8 mouse cellular contexts compared by ENCODE assay signal in the genomic region with DNA sequence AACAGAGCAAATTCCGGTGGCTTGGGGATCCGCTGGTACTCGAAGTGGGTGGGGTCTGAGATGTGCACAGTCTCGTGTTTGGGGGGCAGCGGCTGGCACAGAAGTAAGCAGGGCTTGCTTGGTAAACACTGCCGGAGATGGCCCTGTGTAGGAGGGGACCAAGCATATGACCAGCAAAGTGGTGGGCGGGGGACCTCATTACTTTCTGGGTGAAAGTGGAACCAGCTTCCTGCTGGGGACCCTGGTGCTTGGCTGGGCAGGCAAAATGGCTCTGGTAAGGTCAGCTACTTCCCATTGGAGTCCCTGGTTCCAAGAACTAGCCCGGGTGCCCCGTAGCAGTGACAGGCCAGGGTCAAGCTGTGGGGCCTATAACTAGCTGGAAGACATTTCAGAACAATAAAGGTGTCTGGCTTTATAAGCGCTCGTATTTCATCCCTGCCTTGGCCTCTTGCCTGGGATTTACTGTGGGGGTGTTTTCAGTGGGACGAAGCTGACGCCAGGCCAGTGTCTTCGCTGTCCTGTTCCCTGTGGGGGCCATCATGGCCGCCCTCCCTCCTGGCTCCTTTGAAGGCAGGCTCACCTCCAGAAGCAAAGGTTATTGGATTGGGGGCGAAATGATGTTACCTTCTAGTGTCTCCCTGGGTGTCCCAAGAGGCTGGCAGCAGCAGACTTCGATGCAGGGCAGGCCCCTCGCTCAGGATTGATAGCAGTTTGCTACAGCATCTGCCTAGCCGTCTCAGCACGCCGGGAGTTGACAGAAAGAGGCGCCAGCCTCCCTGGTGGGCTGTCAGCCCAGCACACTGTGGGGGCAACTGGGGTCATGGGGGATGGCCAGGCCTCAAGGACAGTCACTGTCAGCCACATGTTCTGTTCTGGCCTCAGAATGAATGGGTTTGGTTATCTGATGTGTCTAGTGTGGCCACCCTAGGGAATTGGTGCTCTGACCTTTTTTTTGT.
DNase-seq lines count a peak whose midpoint lies in the region; ATAC-seq and TF ChIP-seq lines count a peak whose summit lies in the region.

No protein-coding gene starts in this region.

- no peaks in the 10 kb centered on the region for H3K36me3 ChIP-seq in kidney, embryonic 14.5 days (ENCODE audit: control insufficient read depth, insufficient read depth, low read length)
- H3K36me3 ChIP-seq in MEL (ENCODE audit: control insufficient read depth in 1 of 2, insufficient read depth in 2 of 2, low read length in 2 of 2) = peaks cover 0 to 49% of the 10 kb centered on the region in 2 experiments; a peak in 2 of 4 replicates
- no peaks in the 10 kb centered on the region for H3K36me3 ChIP-seq in embryonic facial prominence, embryonic 14.5 days (ENCODE audit: control insufficient read depth, insufficient read depth, low read length)
- no peaks in the 10 kb centered on the region for H3K36me3 ChIP-seq in limb, embryonic 10.5 days

- intact Hi-C loops in gastrocnemius, postnatal 36 days (cut with DNase I) = no loop called here

- peak in 1 of 2 experiments; percentile 6; a peak in 1 of 4 replicates for TF ChIP-seq EP300 in MEL (IDR thresholded peaks at IDR 0.05; ENCODE audit: low read depth in 1 of 2, low read length in 2 of 2)

- peaks cover 76% of the 10 kb centered on the region for H3K4me1 ChIP-seq in kidney, embryonic 14.5 days (ENCODE audit: control insufficient read depth, insufficient read depth, low read length)
- H3K4me1 ChIP-seq in MEL (ENCODE audit: control insufficient read depth in 1 of 2, insufficient read depth in 2 of 2, low read length in 2 of 2) = peaks cover 35 to 71% of the 10 kb centered on the region in 2 experiments
- H3K4me1 ChIP-seq in embryonic facial prominence, embryonic 14.5 days (ENCODE audit: control insufficient read depth, insufficient read depth, low read length) = peaks cover 42% of the 10 kb centered on the region
- H3K4me1 ChIP-seq in limb, embryonic 10.5 days = peaks cover 100% of the 10 kb centered on the region

- H3K27ac ChIP-seq in kidney, embryonic 14.5 days (ENCODE audit: low read depth, low read length) = peak overlapping the region; percentile 71; the same call in 1 of the 2 replicates
- peak overlapping the region; percentile 97 for H3K27ac ChIP-seq in MEL (ENCODE audit: control insufficient read depth, low read depth, low read length)
- H3K27ac ChIP-seq in embryonic facial prominence, embryonic 14.5 days (replicated peaks; ENCODE audit: low read depth, low read length) = 0 out of 2 replicates have a peak overlapping the region, but pooled peaks have one; percentile 34
- peak overlapping the region; percentile 54 for H3K27ac ChIP-seq in limb, embryonic 10.5 days

- 20% methylated on average over 22 of the region's 22 CpGs for WGBS in kidney, embryonic 14.5 days
- 51% methylated on average over 22 of the region's 22 CpGs for WGBS in embryonic facial prominence, embryonic 14.5 days
- WGBS in limb, embryonic 10.5 days = 26% methylated on average over 22 of the region's 22 CpGs

- TF ChIP-seq RAD21 in MEL (IDR thresholded peaks at IDR 0.05; ENCODE audit: low read depth, low read length) = no peak

- no peak overlapping the region for H3K4me2 ChIP-seq in kidney, embryonic 14.5 days (replicated peaks; ENCODE audit: low read depth, low read length)
- no peak overlapping the region for H3K4me2 ChIP-seq in embryonic facial prominence, embryonic 14.5 days (ENCODE audit: low read depth, low read length)

- H3K4me3 ChIP-seq in kidney, embryonic 14.5 days (ENCODE audit: low read length) = no peak overlapping the region
- peak overlapping the region; percentile 33 to 45 for H3K4me3 ChIP-seq in MEL (ENCODE audit: control insufficient read depth in 1 of 2, insufficient read depth in 1 of 2, low read depth in 2 of 2, low read length in 2 of 2)
- no peak overlapping the region for H3K4me3 ChIP-seq in embryonic facial prominence, embryonic 14.5 days (ENCODE audit: low read depth, low read length)
- no peak overlapping the region for H3K4me3 ChIP-seq in limb, embryonic 10.5 days

- H3K27me3 ChIP-seq in kidney, embryonic 14.5 days (ENCODE audit: control insufficient read depth, insufficient read depth, low read length) = no peaks in the 10 kb centered on the region
- no peaks in the 10 kb centered on the region for H3K27me3 ChIP-seq in MEL (ENCODE audit: control insufficient read depth in 1 of 2, insufficient read depth in 2 of 2, low read length in 2 of 2)
- H3K27me3 ChIP-seq in embryonic facial prominence, embryonic 14.5 days (replicated peaks; ENCODE audit: control insufficient read depth, insufficient read depth, low read length) = no peaks in the 10 kb centered on the region
- H3K27me3 ChIP-seq in limb, embryonic 10.5 days (ENCODE audit: low read depth, poor library complexity, severe bottlenecking) = peaks cover 18% of the 10 kb centered on the region

- no peaks in the 10 kb centered on the region for H3K9me3 ChIP-seq in kidney, embryonic 14.5 days (ENCODE audit: control insufficient read depth, low read length)
- H3K9me3 ChIP-seq in MEL (replicated peaks; ENCODE audit: insufficient read depth, low read length) = no peaks in the 10 kb centered on the region
- H3K9me3 ChIP-seq in embryonic facial prominence, embryonic 14.5 days (ENCODE audit: control insufficient read depth, low read length) = no peaks in the 10 kb centered on the region
- no peaks in the 10 kb centered on the region for H3K9me3 ChIP-seq in limb, embryonic 10.5 days (replicated peaks)

- TF ChIP-seq CTCF in MEL (IDR thresholded peaks at IDR 0.05 in 2 of 3, conservative IDR thresholded peaks at IDR 0.05 in 1 of 3; ENCODE audit: control insufficient read depth in 1 of 3, insufficient read depth in 1 of 3, low read depth in 2 of 3, low read length in 3 of 3, poor library complexity in 1 of 3, severe bottlenecking in 1 of 3) = no peak

- DNase-seq in kidney, adult 18-20 months = no peak
- DNase-seq in MEL (ENCODE audit: low read depth, low spot score) = peak; percentile 75
- no peak for DNase-seq in embryonic facial prominence, embryonic 14.5 days (ENCODE audit: low spot score)
- DNase-seq in limb, embryonic 10.5 days (ENCODE audit: low spot score) = no peak
- DNase-seq in spleen, adult 18-20 months = no peak
- no peak for DNase-seq in cerebellum, adult 8-10 months
- DNase-seq in gastrocnemius, postnatal 36 days = no peak

- ATAC-seq in kidney, embryonic 14.5 days (ENCODE audit: low FRiP score, low TSS enrichment) = peak; percentile 8; the same call in 1 of the 2 replicates
- ATAC-seq in embryonic facial prominence, embryonic 14.5 days (ENCODE audit: low read depth) = no peak

- H3K79me2 ChIP-seq in MEL (ENCODE audit: control insufficient read depth, insufficient read depth, low read length, poor library complexity) = peaks cover 27% of the 10 kb centered on the region

- no peak overlapping the region for H3K9ac ChIP-seq in kidney, embryonic 14.5 days (ENCODE audit: low read depth, low read length)
- peak overlapping the region; percentile 76 for H3K9ac ChIP-seq in MEL (ENCODE audit: control insufficient read depth, low read depth, low read length, poor library complexity, severe bottlenecking)
- H3K9ac ChIP-seq in embryonic facial prominence, embryonic 14.5 days (ENCODE audit: low read depth, low read length) = 0 out of 2 replicates have a peak overlapping the region, but pooled peaks have one; percentile 3

- no peak; a peak in 1 of 4 replicates for TF ChIP-seq POLR2A in MEL (IDR thresholded peaks at IDR 0.05; ENCODE audit: control insufficient read depth in 1 of 2, insufficient read depth in 1 of 2, low read depth in 1 of 2, low read length in 2 of 2, poor library complexity in 1 of 2)

TF ChIP-seq in MEL, 35 proteins besides CTCF, POLR2A, EP300 and RAD21:
- TF ChIP-seq CHD1 (IDR thresholded peaks at IDR 0.05; ENCODE audit: low read depth, low read length) (peak; percentile 18; the same call in 1 of the 2 replicates), MXI1 (IDR thresholded peaks at IDR 0.05; ENCODE audit: low read depth, low read length) (peak; percentile 62), GATA1 (IDR thresholded peaks at IDR 0.05; ENCODE audit: low read depth, low read length) (no peak), NRF1 (IDR thresholded peaks at IDR 0.05; ENCODE audit: insufficient read depth, low read depth, low read length, poor library complexity, severe bottlenecking) (no peak), ZMIZ1 (IDR thresholded peaks at IDR 0.05; ENCODE audit: low read depth, low read length) (0 out of 2 replicates have a peak, but pooled peaks have one; percentile 11), MYC (IDR thresholded peaks at IDR 0.05; ENCODE audit: low read depth, low read length) (peak; percentile 50; the same call in 1 of the 2 replicates), UBTF (IDR thresholded peaks at IDR 0.05; ENCODE audit: borderline replicate concordance, insufficient read depth, low read depth, low read length) (0 out of 2 replicates have a peak, but pooled peaks have one; percentile 20), MAZ (IDR thresholded peaks at IDR 0.05; ENCODE audit: low read depth, low read length) (peak; percentile 48; the same call in 1 of the 2 replicates), TCF12 (IDR thresholded peaks at IDR 0.05; ENCODE audit: low read depth, low read length) (0 out of 2 replicates have a peak, but pooled peaks have one; percentile 5)

Comparison
In these comparisons a context has a peak if more than half of its experiments do, and no peak if none do; other contexts are left out.
1. H3K27ac ChIP-seq: peak in every context shown above with its lines; median percentile 97 in MEL; 71 in kidney, embryonic 14.5 days; 54 in limb, embryonic 10.5 days; 34 in embryonic facial prominence, embryonic 14.5 days.
2. H3K4me3 ChIP-seq: peak in MEL (2 of 2); none in kidney, embryonic 14.5 days (single experiment), embryonic facial prominence, embryonic 14.5 days (single experiment) and limb, embryonic 10.5 days (single experiment).